Mouse (Mus musculus) skeletal muscle tissue, adult 2 months (tissue): ENCODE measurements at regions not wholly inside any gene's neighbourhood (a gene's known extent, or its start where the extent isn't known, plus 50 kb on each side); places are given as distances from the start of the nearest gene placed in this dataset.

Source experiments
- DNase-seq: peaks from one replicate; pipeline ENCODE4 v3.0.0-alpha.2; 2012; ENCODE audit warnings: low read depth, low spot score

- DNase-seq = no peak
Observed at GRCm38 (mm10) chr2:161166681-161167080, 57.8 kb upstream of the Chd6 start.

- DNase-seq = no peak
Observed at GRCm38 (mm10) chr2:161165495-161165894, 56.6 kb upstream of the Chd6 start.

- no peak for DNase-seq
Observed at GRCm38 (mm10) chr2:161164320-161164719, 55.4 kb upstream of the Chd6 start.
